Mouse (Mus musculus) ES-Bruce4 (cell line): ENCODE measurements around the gene Aasdh. TPM values are rescaled to one million over a fixed set of nuclear protein-coding genes. Genes with fewer than 3 reads are reported as not detected.

Experiments used
- H3K27ac ChIP-seq: 2 replicates; pipeline ENCODE4 v1.5.1; 2012; ENCODE audit warnings: low read length, inconsistent platforms; ENCODE audit not compliant: insufficient read depth
- H3K27me3 ChIP-seq: 2 replicates; pipeline ENCODE4 v1.6.1; 2012; ENCODE audit warnings: mild to moderate bottlenecking, low read length, inconsistent platforms; ENCODE audit not compliant: control insufficient read depth, poor library complexity, insufficient read depth, severe bottlenecking
- H3K36me3 ChIP-seq: 2 replicates; pipeline ENCODE4 v1.6.1; 2012; ENCODE audit warnings: inconsistent platforms, mild to moderate bottlenecking, low read length, moderate library complexity; ENCODE audit not compliant: control insufficient read depth, poor library complexity, insufficient read depth, severe bottlenecking
- H3K4me1 ChIP-seq: one replicate; pipeline ENCODE4 v1.8.1; 2011; ENCODE audit warnings: low read length; ENCODE audit not compliant: control insufficient read depth, insufficient read depth
- H3K4me3 ChIP-seq: 2 replicates; pipeline ENCODE4 v1.5.1; 2011; ENCODE audit warnings: low read depth, mild to moderate bottlenecking, low read length
- H3K9ac ChIP-seq: 2 replicates; pipeline ENCODE4 v1.6.1; 2012; ENCODE audit warnings: low read depth, mild to moderate bottlenecking, inconsistent platforms; ENCODE audit not compliant: poor library complexity, severe bottlenecking
- H3K9me3 ChIP-seq: replicated peaks from 2 replicates; pipeline ENCODE4 v1.6.1; 2012; ENCODE audit warnings: mild to moderate bottlenecking, low read length, inconsistent platforms; ENCODE audit not compliant: control insufficient read depth, poor library complexity, insufficient read depth, severe bottlenecking
- CTCF ChIP-seq: IDR thresholded peaks from one replicate; pipeline ENCODE4 v1.8.1; 2011; ENCODE audit warnings: low read depth, low read length
- EP300 ChIP-seq: IDR thresholded peaks from 2 replicates; pipeline ENCODE4 v1.6.1; 2011; ENCODE audit warnings: low read depth, low read length; ENCODE audit not compliant: insufficient read depth
- POLR2A ChIP-seq: IDR thresholded peaks from one replicate; pipeline ENCODE4 v1.8.1; 2011; ENCODE audit warnings: low read length; ENCODE audit not compliant: insufficient read depth
- polyA plus RNA-seq: library from polyadenylated mRNA; stranded (reverse); fragments of >200 nt; gene quantifications from 2 replicates; pipeline ENCODE4 v1.2.4, GENCODE M21; 2011; ENCODE audit warnings: low read depth; ENCODE audit not compliant: missing spikeins, insufficient read depth, insufficient read length

Aasdh gene
- polyA plus RNA-seq, 1 experiment = 74.1 TPM

DNA sequence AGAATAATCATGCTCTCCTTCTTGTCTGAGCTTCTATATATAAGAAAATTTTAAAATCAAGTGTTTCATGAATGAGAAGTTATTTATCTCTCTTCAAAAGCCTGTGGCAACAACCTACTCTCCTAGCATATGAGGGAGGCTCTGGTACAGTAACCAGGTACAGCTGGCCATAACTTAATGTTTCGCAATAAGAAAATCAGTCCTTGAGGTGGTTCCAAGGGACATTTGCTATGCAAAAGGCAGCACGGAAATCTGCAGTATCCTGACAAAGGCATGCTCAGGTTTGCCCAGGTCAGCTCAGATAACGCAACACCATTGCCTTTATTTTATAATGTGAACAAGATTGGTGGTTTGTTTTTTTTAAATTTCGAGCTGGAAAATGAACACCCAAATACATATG is 36.7 kb upstream of the Aasdh start:
- H3K4me1 ChIP-seq = peaks cover 2% of the 10 kb centered on the region
- no peak overlapping the region for H3K4me3 ChIP-seq
- no peak overlapping the region for H3K27ac ChIP-seq
- no peaks in the 10 kb centered on the region for H3K27me3 ChIP-seq
- peaks cover 35% of the 10 kb centered on the region for H3K36me3 ChIP-seq
- peaks cover 15% of the 10 kb centered on the region for H3K9me3 ChIP-seq
- no peak overlapping the region for H3K9ac ChIP-seq
- TF ChIP-seq POLR2A (no peak), EP300 (no peak), CTCF (no peak)

- no peak for TF ChIP-seq POLR2A
- no peak for TF ChIP-seq EP300
- no peak for TF ChIP-seq CTCF
- H3K36me3 ChIP-seq = peaks cover 26% of the 10 kb centered on the region
- H3K27ac ChIP-seq = no peak overlapping the region
- H3K9ac ChIP-seq = no peak overlapping the region
- no peaks in the 10 kb centered on the region for H3K27me3 ChIP-seq
- peaks cover 2% of the 10 kb centered on the region for H3K4me1 ChIP-seq
- H3K4me3 ChIP-seq = no peak overlapping the region
- H3K9me3 ChIP-seq = peaks cover 15% of the 10 kb centered on the region
These were observed 34.4 kb upstream of the Aasdh start for GRCm38 (mm10) chr5:76939717-76940116.

- no peak overlapping the region for H3K27ac ChIP-seq
- no peak for TF ChIP-seq EP300
- TF ChIP-seq POLR2A = no peak
- no peak for TF ChIP-seq CTCF
- H3K9ac ChIP-seq = no peak overlapping the region
- no peaks in the 10 kb centered on the region for H3K27me3 ChIP-seq
- no peaks in the 10 kb centered on the region for H3K9me3 ChIP-seq
- no peak overlapping the region for H3K4me3 ChIP-seq
- H3K4me1 ChIP-seq = no peaks in the 10 kb centered on the region
- peaks cover 27% of the 10 kb centered on the region for H3K36me3 ChIP-seq
These were observed 24.0 kb upstream of the Aasdh start for GRCm38 (mm10) chr5:76929180-76929877.

- no peak overlapping the region for H3K4me3 ChIP-seq
- H3K27ac ChIP-seq = no peak overlapping the region
- H3K36me3 ChIP-seq = peaks cover 28% of the 10 kb centered on the region
- H3K27me3 ChIP-seq = no peaks in the 10 kb centered on the region
- H3K9ac ChIP-seq = no peak overlapping the region
- TF ChIP-seq CTCF (no peak), EP300 (no peak), POLR2A (no peak)
- H3K4me1 ChIP-seq = no peaks in the 10 kb centered on the region
- H3K9me3 ChIP-seq = no peaks in the 10 kb centered on the region
These were observed 23.0 kb upstream of the Aasdh start for GRCm38 (mm10) chr5:76928124-76928832.

- no peaks in the 10 kb centered on the region for H3K27me3 ChIP-seq
- H3K27ac ChIP-seq = no peak overlapping the region
- peaks cover 59% of the 10 kb centered on the region for H3K36me3 ChIP-seq
- H3K9ac ChIP-seq = no peak overlapping the region
- no peaks in the 10 kb centered on the region for H3K4me1 ChIP-seq
- no peak overlapping the region for H3K4me3 ChIP-seq
- no peaks in the 10 kb centered on the region for H3K9me3 ChIP-seq
- no peak for TF ChIP-seq CTCF
- TF ChIP-seq EP300 = no peak
These were observed 19.0 kb upstream of the Aasdh start for GRCm38 (mm10) chr5:76924296-76924695.

GRCm38 (mm10) chr5:76923428-76923827 is 18.1 kb upstream of the Aasdh start:
- TF ChIP-seq POLR2A (no peak), EP300 (no peak), CTCF (no peak)
- Histone ChIP-seq H3K9ac (no peak overlapping the region), H3K4me3 (no peak overlapping the region), H3K4me1 (no peaks in the 10 kb centered on the region), H3K36me3 (peaks cover 66% of the 10 kb centered on the region), H3K9me3 (no peaks in the 10 kb centered on the region), H3K27ac (no peak overlapping the region), H3K27me3 (no peaks in the 10 kb centered on the region)
